6 mouse cellular contexts compared by ENCODE assay signal in the genomic region with DNA sequence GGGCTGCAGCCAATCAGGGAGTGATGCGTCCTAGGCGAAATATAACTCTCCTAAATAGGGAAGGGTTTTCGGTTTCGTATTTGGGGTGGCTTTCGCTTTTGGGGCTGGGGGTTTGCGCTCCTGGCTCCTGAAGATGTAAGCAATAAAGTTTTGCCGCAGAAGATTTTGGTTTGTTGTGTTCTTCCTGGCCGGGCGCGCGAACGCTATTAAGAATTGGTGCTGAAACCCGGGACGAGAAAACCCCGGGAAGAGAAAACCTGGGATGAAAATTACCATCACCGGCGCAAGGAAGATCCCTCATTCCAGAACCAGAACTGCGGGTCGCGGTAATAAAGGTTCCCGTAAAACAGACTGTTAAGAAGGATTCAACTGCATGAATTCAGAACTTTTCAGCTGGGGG.
DNase-seq lines count a peak whose midpoint lies in the region; TF ChIP-seq lines count a peak whose summit lies in the region.
"Not testable (repeated sequence)": the region's sequence is repeated elsewhere in the genome, so short reads cannot be mapped to it uniquely, and the experiment has no call there.

No protein-coding gene starts in this region.

- H3K4me1 ChIP-seq in thymus, adult 2 months (replicated peaks; ENCODE audit: control insufficient read depth, insufficient read depth, low read length), result not testable (repeated sequence)

- DNase-seq in gastrocnemius, postnatal 10 days, result peak; percentile 3
- peak; percentile 2 for DNase-seq in kidney, postnatal 14 days
- DNase-seq in right cerebral cortex, postnatal 4 days, result peak; percentile 2
- peak; percentile 5 to 21 for DNase-seq in spleen, postnatal 14 days (ENCODE audit: low spot score in 2 of 2)
- peak; percentile 2 for DNase-seq in thymus, adult 2 months
- DNase-seq in thymus, postnatal 25 days, result peak; percentile 2

- not testable (repeated sequence) for H3K27me3 ChIP-seq in thymus, adult 2 months (ENCODE audit: control insufficient read depth, insufficient read depth, low read length)

- not testable (repeated sequence) for H3K27ac ChIP-seq in thymus, adult 2 months (ENCODE audit: control insufficient read depth, insufficient read depth, low read length)

- not testable (repeated sequence) for TF ChIP-seq CTCF in thymus, adult 2 months (IDR thresholded peaks at IDR 0.05; ENCODE audit: borderline replicate concordance, control insufficient read depth, extremely low read depth, insufficient read depth, low read length, poor library complexity)

- H3K4me3 ChIP-seq in thymus, adult 2 months (ENCODE audit: control insufficient read depth, insufficient read depth, low read length), result not testable (repeated sequence)

- 98% methylated on average over 19 of the region's 21 CpGs for WGBS in thymus, adult 2 months

- not testable (repeated sequence) for TF ChIP-seq POLR2A in thymus, adult 2 months (IDR thresholded peaks at IDR 0.05; ENCODE audit: control insufficient read depth, extremely low read depth, insufficient read depth, low read length, poor library complexity)

- H3K36me3 ChIP-seq in thymus, adult 2 months (ENCODE audit: control insufficient read depth, insufficient read depth, low read length), result not testable (repeated sequence)
